ENCODE assay signal across 8 mouse cellular contexts in genomic region chrX:112370577-112371410, GRCm38 (mm10). TPM values are rescaled to one million over a fixed set of nuclear protein-coding genes. Genes with fewer than 3 reads are reported as not detected.
A peak's percentile ranks its signal among the peaks of the same experiment; 100 is the strongest.
DNase-seq lines count a peak whose midpoint lies in the region; ATAC-seq and TF ChIP-seq lines count a peak whose summit lies in the region.
"Not testable (repeated sequence)": the region's sequence is repeated elsewhere in the genome, so short reads cannot be mapped to it uniquely, and the experiment has no call there.

No protein-coding gene starts in this region.

- peak; percentile 100 for ATAC-seq in forebrain, embryonic 11.5 days (replicated peaks; ENCODE audit: low FRiP score)
- peak; percentile 99 for ATAC-seq in heart, embryonic 12.5 days (ENCODE audit: insufficient number of reproducible peaks, low FRiP score)
- peak; percentile 99 for ATAC-seq in limb, embryonic 13.5 days (ENCODE audit: low FRiP score, low read depth)
- peak; percentile 99 for ATAC-seq in midbrain, embryonic 14.5 days (ENCODE audit: low FRiP score, low TSS enrichment)

- TF ChIP-seq CTCF in brain, embryonic 14.5 days (IDR thresholded peaks at IDR 0.05; ENCODE audit: borderline replicate concordance, extremely low read depth, insufficient read depth, insufficient read length) = not testable (repeated sequence)

- H3K9ac ChIP-seq in forebrain, embryonic 11.5 days (ENCODE audit: low read length); heart, embryonic 12.5 days; limb, embryonic 13.5 days; midbrain, embryonic 14.5 days (replicated peaks; ENCODE audit: low read length): not testable (repeated sequence)

- not testable (repeated sequence) for H3K27ac ChIP-seq in forebrain, embryonic 11.5 days (ENCODE audit: low read depth, low read length); heart, embryonic 12.5 days (ENCODE audit: poor library complexity, severe bottlenecking); limb, embryonic 13.5 days; midbrain, embryonic 14.5 days (replicated peaks; ENCODE audit: low read depth, low read length)

- not testable (repeated sequence) for H3K36me3 ChIP-seq in forebrain, embryonic 11.5 days (ENCODE audit: control insufficient read depth, insufficient read depth, low read length); heart, embryonic 12.5 days; limb, embryonic 13.5 days; midbrain, embryonic 14.5 days (ENCODE audit: control insufficient read depth, insufficient read depth, low read length)

- not testable (repeated sequence) for H3K9me3 ChIP-seq in forebrain, embryonic 11.5 days (ENCODE audit: control insufficient read depth, low read length); heart, embryonic 12.5 days (replicated peaks); limb, embryonic 13.5 days; midbrain, embryonic 14.5 days (ENCODE audit: control insufficient read depth, low read length)

- H3K27me3 ChIP-seq in forebrain, embryonic 11.5 days (ENCODE audit: control insufficient read depth, insufficient read depth, low read length); heart, embryonic 12.5 days (replicated peaks); limb, embryonic 13.5 days; midbrain, embryonic 14.5 days (ENCODE audit: control insufficient read depth, insufficient read depth, low read length): not testable (repeated sequence)

- TF ChIP-seq POLR2A in brain, embryonic 14.5 days (IDR thresholded peaks at IDR 0.05; ENCODE audit: borderline replicate concordance, extremely low read depth, insufficient read depth, insufficient read length, poor library complexity, severe bottlenecking) = not testable (repeated sequence)

- DNase-seq in A20 (ENCODE audit: low read depth, low spot score) = peak; percentile 69
- peak; percentile 33 for DNase-seq in brain, embryonic 14.5 days (ENCODE audit: low read depth)
- peak; percentile 69 for DNase-seq in forebrain, embryonic 11.5 days (ENCODE audit: low spot score)
- peak; percentile 26 for DNase-seq in kidney, adult 9 months
- DNase-seq in midbrain, embryonic 14.5 days = peak; percentile 39
- peak; percentile 24 to 36 for DNase-seq in spleen, postnatal 10 days (ENCODE audit: low spot score in 2 of 2)

- WGBS in forebrain, embryonic 11.5 days = 87% methylated on average over 5 of the region's 5 CpGs
- 76% methylated on average over 5 of the region's 5 CpGs for WGBS in heart, embryonic 12.5 days
- WGBS in limb, embryonic 13.5 days = 84% methylated on average over 5 of the region's 5 CpGs
- 87% methylated on average over 5 of the region's 5 CpGs for WGBS in midbrain, embryonic 14.5 days

- H3K4me2 ChIP-seq in forebrain, embryonic 11.5 days (ENCODE audit: low read depth, low read length, severe bottlenecking); heart, embryonic 12.5 days; limb, embryonic 13.5 days (replicated peaks); midbrain, embryonic 14.5 days (ENCODE audit: low read length): not testable (repeated sequence)

- H3K4me3 ChIP-seq in forebrain, embryonic 11.5 days (ENCODE audit: low read depth, low read length); heart, embryonic 12.5 days; limb, embryonic 13.5 days; midbrain, embryonic 14.5 days (replicated peaks; ENCODE audit: low read depth, low read length): not testable (repeated sequence)

- not testable (repeated sequence) for H3K4me1 ChIP-seq in forebrain, embryonic 11.5 days (replicated peaks; ENCODE audit: control insufficient read depth, insufficient read depth, low read length); heart, embryonic 12.5 days (replicated peaks); limb, embryonic 13.5 days; midbrain, embryonic 14.5 days (ENCODE audit: control insufficient read depth, insufficient read depth, low read length)

RNA-seq across cellular contexts. Expression of gene Satl1, which starts 35.8 kb away (rescaled TPM):
- not detected in 2 replicates for polyA plus RNA-seq in brain, embryonic 14.5 days (2012; rRNA removed)
- not detected in 2 replicates for polyA plus RNA-seq in forebrain, embryonic 11.5 days (2014; fragmentation: Nextera tagmentation; extraction: Ambion mirVana)
- polyA plus RNA-seq in heart, embryonic 12.5 days (2016; fragmentation: Nextera tagmentation; extraction: Ambion mirVana) = not detected in 2 replicates
- polyA plus RNA-seq in limb, embryonic 13.5 days (2015; fragmentation: Nextera tagmentation; extraction: Ambion mirVana) = 0.08 TPM in 1 of 2 replicates, not detected in the other
- polyA plus RNA-seq in midbrain, embryonic 14.5 days (2014; fragmentation: Nextera tagmentation; extraction: Ambion mirVana) = not detected in 2 replicates

RNA-seq across cellular contexts. Expression of gene Apool, which starts 59.7 kb away (rescaled TPM):
- polyA plus RNA-seq in brain, embryonic 14.5 days (2012; rRNA removed) = 7.6 and 8.4 TPM in 2 replicates
- polyA plus RNA-seq in forebrain, embryonic 11.5 days (2014; fragmentation: Nextera tagmentation; extraction: Ambion mirVana) = 61.7 and 62.6 TPM in 2 replicates
- 69.7 and 72.3 TPM in 2 replicates for polyA plus RNA-seq in heart, embryonic 12.5 days (2016; fragmentation: Nextera tagmentation; extraction: Ambion mirVana)
- 65.3 and 65.8 TPM in 2 replicates for polyA plus RNA-seq in limb, embryonic 13.5 days (2015; fragmentation: Nextera tagmentation; extraction: Ambion mirVana)
- polyA plus RNA-seq in midbrain, embryonic 14.5 days (2014; fragmentation: Nextera tagmentation; extraction: Ambion mirVana) = 15.0 and 22.8 TPM in 2 replicates
